Mouse (Mus musculus): Measurements from ENCODE around the gene Tagln2.

Tagln2 gene

DNA sequence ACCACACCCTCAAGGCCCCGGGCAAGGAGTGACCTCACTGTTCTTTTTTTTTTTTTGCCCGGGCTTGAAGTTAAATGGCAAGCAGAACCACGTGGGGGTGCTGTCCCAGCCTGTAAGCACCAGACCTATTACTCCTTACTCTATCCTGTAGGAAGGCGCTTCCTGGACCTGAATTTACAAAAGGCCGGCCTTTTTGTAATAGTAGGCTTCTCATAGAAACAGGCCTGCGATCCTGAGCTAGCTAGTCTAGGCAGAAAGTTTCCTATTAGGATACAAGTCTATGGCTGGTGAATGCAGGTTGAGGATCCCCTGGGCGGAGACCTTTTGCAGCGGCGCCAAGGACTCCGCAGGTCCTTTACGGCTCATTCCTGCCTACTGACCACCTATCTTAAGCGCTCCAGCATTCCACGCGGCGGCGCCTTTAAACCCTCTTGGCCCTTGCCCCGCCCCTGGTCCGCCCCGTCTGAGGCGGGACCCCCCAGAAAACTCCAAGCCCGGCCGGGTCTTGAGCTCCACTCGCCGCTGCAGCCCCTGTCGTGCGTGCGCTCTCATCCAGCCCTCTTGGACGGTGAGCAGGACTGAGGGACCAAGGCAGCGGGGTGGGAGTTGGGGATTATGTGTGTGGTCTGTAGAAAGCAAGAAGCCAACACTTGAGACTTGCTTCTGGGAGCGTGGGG lies at the start of gene Tagln2:
Gene Tagln2, plus strand, starts transcription at position 283 of the 677 bp plus-strand sequence.
- DNase-seq (ENCODE audit: low read depth, low spot score): peak; percentile 88

DNA sequence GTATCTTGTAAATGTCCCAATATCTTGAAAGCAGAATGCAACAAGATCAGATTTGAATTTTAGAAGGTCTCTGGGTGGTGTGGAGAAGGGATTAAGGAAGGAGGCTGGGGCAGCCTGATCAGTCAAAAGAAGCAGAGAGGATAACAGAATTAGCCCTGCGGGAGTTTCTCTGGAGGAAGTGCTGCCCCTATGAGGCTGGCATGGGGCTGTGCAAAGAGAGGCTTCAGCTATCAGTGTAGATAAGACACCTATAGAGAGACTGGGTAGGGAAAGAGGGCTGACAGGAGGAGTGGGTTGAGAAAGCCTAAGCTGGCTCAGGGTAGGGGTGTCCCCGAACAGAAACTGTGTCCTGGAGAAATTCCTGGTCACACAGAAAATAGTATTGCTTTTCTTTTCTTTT lies 49.6 kb upstream of the Tagln2 start:
- DNase-seq (ENCODE audit: low read depth, low spot score): peak; percentile 21

DNA sequence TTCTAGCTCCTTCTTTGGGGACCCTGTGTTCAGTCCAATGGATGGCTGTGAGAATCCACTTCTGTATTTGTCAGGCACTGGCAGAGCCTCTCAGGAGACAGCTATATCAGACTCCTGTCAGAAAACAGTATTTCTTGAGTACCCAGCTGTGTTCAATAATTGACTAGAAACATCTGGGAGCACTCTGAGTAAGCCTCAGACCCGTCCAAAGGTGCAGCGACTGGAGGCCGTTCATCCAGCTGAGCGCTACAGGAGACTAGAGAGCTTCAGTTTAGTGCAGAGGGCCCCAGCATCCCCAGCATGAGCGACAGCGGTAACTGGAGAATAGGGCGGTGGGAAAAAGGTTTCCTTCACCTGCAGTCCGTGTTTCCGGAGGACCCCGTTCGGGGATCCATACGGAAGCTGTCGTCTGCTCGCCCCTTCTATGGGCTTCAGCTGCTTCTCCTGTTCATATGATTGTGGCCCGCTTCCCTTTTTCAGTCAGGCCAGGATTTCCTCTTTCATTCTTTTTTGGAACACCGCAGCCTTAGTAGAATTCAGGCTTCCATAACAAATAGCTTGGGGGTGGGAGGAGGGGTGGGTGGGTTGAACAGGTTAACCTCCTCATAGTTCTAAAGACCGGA lies 48.9 kb upstream of the Tagln2 start:
- DNase-seq (ENCODE audit: low read depth, low spot score): no peak

DNA sequence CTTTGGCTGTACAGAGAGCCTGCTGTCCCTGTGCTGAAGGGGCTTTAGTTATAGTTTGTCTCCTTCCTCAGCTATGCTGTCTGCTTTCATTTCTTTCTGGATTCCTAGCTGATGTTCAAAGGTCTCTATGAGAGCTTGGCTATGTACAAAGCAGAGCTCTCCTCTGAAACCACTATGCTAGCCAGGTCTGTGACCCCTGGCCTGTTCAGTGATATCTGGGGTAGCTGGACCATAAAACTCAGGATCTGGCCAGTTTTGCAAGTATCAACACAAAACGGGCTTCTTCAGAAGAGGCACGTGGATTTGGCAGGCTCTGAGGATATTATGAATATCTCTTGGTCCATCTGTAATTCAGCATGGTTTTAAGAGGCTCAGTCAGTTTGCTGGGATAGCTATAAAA lies 46.9 kb upstream of the Tagln2 start:
- DNase-seq (ENCODE audit: low read depth, low spot score): no peak

DNA sequence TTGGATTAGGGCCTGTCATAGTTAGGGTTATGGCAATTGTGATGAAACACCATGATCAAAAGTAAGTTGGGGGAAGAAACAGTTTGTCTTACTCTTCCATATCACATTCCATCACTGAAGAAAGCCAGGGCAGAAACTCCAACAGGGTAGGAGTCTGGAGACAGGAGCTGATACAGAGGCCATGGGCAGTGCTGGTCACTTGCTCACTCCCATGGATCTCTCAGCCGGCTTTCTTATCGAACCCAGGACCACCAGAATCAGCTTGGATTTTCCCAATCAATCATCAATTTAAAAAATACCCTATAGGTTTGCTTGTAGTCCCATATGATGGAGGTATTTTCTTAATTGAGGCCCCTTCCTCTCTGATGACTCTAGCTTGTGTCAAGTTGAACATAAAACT lies 46.0 kb upstream of the Tagln2 start:
- DNase-seq (ENCODE audit: low read depth, low spot score): no peak

DNA sequence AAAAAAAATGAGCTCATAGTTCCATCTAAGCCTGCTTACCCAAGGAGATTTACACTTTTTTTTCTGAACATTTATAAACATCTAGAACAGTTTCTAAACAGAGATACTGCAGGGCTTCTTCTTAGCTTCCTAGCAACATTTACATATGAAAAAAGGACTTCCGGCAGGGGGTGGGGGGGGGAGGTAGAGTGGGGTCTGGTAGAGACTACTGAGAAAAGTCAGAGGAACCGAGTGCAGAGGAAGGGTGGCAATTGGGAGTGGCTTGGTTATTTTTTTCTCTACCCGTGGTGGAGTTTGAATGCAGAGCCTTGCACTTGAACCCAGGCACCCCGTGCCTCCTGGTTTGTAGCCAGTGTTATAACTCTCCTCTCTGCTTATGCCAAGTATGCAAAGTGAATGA lies 44.4 kb upstream of the Tagln2 start:
- DNase-seq (ENCODE audit: low read depth, low spot score): peak; percentile 19

DNA sequence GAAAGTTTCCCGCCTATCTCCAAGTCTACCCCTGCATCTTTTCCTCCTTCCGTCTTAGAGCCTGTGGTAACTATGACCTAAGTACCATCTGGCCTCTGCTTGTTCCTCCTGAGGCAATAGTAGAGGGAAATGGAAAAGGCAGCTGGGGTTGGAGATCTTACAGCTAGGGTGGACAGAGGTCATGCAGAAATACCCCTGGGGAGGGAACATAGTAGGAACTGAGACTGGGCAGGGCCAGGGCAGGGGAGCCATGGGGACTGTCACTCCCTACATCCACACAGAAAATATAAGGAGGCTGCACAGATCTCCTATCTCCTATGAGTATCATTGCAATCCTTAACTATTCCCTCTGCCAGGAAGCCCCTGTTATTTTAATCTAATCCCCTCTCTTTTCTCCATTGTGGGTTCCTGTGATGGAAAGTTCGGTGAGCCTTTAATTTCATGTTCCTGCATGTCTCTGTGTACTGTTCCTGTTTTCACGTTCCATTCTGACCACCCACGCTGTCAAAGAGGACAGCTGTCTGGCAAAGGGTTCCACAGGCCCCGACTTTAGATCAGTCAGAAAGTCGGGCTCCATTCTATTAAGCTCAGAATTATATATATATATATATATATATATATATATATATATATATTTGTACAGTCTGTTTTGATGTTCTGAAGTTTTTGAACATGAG lies 43.7 kb upstream of the Tagln2 start:
- DNase-seq (ENCODE audit: low read depth, low spot score): no peak

DNA sequence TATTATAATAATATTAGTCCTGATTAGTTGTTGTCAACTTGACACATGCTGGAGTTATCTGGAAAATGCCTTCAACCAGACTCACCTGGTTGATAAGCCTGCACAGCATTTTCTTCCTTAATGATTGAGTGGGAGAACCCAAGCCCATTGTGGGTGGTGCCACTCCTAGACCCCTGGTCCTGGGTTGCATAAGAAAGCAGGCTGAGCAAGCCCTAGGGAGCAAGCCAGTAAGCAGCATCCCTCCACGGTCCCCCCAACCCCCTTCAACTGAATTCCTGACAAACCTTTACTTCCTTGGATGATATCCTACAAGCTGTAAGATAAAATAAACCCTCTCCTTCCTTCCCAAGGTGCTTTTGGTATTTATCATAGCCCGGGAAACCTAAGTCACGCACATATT lies 42.7 kb upstream of the Tagln2 start:
- DNase-seq (ENCODE audit: low read depth, low spot score): no peak

DNA sequence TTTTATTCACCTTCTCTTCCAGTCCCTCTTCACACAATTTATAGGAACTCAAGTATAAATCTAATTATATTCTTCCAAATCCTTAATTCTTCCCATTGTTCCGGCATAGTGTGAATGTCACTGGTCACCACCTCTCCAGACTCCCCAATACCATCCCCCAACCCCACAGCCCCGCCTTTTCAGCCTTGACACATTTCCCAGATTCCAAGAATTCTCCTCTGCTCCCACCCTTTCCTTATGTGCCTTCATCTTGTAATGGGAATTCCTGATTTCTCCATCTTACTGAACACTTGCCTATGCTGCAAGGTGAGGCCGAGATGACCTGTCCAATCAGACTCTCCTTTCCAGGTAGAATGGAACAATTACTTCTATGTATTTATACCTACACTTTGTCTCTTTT lies 41.8 kb upstream of the Tagln2 start:
- DNase-seq (ENCODE audit: low read depth, low spot score): no peak

DNA sequence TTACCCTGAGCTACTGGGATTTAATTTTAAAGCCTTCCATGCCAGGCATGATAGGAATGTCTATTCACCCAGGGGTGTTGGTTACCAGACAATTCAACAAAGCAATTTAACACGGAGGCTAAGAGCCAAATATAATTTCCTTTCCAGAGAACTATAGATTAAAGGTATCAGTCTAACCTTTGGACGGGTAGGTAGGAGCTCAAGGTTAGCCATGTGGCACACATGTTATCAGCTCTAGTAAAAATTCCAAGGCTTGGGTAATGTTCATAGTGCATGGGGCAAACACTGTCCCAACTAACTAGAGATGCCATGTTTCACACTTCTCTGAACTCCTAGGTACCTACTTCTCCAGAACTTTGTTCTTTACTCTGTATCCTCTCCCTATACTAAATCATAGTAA lies 38.2 kb upstream of the Tagln2 start:
- DNase-seq (ENCODE audit: low read depth, low spot score): no peak

DNA sequence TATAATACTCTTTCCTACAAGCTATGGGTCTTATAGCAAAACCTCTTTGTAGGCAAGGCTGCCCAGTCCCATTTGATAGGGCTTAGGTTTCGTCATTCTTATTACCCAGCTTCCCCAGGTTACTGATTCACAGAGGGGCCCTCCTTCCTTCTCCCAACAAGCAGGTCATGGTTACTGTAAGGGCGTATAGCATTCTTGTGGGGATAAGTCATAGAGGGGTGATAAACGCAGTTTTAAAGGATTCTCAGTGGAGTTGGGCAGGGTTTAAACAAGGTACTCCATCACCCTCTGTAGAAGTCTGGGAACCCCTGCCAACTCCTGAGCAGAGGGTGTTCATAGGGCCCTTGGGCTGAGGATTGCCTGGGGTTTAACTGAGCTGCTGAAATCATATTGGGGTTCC lies 37.3 kb upstream of the Tagln2 start:
- DNase-seq (ENCODE audit: low read depth, low spot score): no peak

DNA sequence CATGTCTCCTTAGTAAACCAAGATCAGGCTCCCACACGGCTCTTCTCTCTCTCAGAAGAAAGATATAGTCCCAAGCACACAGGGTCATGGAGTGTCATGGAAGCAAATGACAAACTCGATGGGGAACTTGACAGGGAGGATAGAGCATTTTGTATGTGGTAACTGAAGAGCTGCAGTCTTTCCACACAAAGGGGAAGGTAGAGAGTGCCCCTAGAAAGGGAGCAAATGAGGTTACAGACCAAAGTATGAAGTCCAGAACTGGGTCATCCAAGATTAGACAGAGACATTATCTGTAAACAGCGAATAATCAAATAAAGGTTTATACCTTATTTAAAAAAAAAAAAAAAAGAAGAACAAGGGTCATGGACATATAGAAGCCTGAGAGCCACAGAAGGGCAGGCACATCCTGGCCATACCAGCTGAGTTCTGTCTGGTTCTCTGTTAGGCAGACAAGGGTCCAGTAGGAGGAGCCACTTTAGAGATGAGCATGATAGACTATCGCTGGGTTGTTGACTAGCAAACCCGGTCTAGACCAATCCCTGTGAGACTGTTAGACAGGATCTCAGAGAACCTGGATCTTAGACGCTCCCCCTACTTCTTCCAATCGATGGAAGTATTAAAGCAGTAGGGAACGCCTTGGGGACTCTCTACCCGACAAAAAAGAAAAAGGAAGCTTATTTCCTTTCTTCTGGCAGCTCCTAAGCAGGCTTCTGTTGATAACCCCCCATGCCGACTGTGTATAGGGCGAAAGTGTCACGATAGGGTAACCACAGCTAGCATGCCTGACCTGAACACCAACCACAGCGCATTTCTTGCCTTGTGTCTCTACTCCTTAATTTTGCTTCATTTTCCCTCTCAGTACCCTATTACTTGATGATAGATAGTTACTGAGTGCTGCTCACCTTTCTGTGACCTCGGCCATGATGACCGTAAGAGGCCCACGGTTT lies 36.2 kb upstream of the Tagln2 start:
- DNase-seq (ENCODE audit: low read depth, low spot score): no peak

DNA sequence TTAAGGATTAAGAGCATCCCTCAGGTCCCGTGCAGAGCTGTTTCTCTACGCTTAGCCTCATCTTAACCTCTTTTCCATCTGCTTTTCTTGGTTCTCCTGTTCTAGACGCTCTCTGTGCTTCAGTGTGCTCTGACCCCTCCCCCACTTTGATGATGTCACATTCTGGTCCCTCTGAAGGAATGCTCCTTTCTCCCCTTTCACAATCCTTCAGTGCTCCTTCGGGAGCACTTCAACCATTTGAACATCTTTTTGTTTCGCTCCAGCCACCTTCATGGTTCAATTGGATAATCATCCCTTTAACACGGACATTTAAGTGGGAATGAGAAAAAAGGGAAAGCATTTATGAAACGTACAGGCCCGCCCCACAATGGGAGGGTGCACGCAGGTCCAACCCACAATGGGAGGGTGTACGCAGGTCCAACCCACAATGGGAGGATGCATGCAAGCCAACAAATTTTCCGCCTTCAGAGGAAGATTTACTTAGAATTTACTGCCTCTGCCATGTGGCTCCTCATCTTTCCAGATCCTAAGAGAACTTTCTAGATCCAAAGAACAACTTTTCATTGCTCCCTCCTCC lies 31.5 kb upstream of the Tagln2 start:
- peak; percentile 83 for DNase-seq (ENCODE audit: low read depth, low spot score)

DNA sequence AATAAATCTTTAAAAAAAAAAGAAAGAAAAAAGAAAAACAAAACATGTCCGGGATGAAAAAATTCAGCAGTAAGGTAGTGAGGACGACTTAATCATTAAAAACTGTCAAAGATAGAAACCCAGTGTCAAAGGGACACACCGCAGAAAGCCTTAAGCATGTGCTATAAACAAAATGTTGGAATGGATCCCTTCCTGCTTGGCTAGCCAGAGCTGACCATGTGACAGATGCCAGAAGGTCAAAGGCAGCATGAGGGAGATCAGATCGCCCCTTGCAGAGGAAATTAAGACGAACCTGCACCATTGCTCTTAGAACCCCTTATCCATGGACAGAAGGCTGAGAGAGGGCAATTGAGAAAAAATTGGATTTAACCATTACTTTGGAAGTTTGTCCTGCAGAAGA lies 30.5 kb upstream of the Tagln2 start:
- DNase-seq (ENCODE audit: low read depth, low spot score): no peak

DNA sequence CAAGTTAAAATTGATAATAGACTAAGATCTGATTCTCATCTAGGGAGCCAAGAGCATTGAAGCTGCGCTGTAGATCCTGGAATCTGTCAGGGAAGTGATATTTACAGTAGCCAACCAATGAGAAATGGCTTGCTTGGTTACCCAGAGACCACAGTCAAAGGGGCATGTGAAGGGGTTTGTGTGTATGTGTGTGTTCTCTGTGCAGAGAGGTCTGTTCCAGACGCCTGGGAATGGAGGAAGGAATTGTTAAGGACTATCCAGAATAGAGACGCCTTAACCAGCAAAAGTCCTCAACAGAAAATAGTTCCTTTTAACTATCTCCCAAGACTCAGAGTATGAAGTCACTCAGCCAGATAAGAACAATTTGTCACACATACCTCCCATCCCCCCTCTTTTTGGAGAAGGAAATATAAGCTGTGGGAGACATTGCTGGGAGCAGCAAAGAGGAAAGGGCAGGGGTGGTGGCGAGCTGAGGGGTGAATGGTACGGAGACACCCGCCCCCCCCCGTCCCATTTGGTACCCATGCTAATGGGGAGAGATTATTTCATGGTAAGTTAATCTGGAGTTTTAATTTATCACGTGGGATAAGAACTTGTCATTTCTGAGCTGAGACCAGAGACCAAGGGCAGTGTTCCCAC lies 29.9 kb upstream of the Tagln2 start:
- DNase-seq (ENCODE audit: low read depth, low spot score): no peak

DNA sequence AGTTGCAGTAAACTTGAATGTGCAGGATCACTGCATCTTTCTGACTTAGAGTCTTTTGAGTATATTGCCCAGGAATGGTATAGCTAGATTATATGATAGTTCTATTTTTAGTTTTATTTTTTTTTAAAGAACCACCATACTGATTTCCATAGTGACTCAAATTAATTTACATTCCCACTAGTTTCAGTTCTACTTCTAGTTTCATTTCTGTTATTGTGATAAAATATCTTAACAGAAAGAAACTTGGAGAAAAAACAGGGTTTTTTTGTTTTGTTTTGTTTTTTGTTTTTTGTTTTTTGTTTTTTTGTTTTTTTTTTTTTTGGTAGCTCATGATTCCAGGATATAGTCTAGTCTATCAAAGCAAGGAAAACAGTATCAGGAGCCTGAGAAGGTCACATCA lies 26.9 kb upstream of the Tagln2 start:
- DNase-seq (ENCODE audit: low read depth, low spot score): peak; percentile 15

DNA sequence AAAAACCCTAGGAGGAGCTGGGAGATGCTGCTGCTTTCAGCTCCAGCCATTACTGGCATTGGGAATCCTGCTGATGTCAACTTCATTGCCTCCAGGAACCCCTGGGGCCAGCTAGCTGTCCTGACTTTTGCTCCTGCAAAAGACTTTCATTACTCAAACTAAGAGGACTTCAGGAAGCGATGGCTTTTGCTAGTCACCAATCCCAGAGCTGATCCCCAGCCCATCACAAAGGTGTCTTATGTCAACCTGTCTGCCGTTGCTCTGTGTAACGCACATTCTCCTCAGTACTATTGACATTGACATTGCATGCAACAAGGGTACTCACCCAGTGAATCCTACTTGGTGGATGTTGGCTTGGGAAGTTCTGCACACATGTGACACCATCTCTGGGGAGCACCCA lies 25.7 kb upstream of the Tagln2 start:
- DNase-seq (ENCODE audit: low read depth, low spot score): no peak

DNA sequence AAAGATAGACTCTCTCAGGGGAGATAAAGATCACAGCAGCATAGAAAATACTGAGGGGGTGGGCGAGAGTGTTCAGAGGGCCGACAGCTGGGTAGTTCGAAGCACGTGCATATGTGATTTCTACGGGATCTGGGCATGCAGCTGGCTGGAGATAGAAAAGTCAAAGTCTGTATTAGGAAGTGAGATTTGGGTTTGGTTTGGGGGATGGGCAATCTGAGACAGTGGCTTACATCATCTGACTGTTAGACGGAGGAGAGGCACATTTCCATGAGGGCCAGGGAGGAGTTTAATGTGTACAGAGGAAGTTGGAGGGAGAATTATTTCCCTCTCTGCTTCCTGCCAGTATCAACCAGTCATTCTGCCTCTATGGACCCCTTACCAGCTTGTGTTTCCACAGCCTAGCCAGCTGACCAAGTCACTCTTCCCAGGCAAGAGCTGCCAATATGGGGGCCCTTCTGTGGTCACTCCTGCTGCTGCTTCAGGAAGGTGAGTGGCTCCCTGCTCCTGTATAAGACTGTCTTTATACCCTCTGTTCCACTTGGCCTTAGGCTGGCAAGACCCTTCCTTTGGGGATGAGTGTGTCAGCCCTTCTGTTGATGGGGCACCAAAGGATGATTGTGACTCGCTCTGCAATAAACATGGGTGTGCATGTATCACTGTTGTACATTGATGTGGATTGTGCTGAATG lies 24.6 kb upstream of the Tagln2 start, which contains the start of gene Slamf9:
Gene Slamf9, plus strand, starts transcription at position 305 of the 688 bp plus-strand sequence.
- DNase-seq (ENCODE audit: low read depth, low spot score): peak; percentile 57

DNA sequence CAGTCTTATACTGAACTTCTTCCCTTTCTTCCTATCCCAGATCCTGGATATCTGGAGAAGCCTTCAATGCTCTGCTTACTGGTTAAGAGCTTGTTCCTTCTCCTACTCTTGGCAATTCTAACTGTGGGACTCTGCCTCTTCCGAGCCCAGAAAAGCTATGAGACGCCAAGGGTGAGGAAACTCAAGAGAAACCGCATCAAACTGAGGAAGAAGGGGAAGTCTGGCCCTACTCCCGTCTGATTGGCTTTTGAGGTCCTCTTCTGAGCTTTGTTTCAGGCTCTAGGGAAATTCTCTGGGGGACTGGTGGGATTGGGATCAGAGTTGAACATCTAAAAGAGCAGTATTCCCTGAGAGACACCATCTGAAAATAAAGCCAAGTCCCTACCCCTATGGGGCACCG lies 21.8 kb upstream of the Tagln2 start:
- DNase-seq (ENCODE audit: low read depth, low spot score): no peak

DNA sequence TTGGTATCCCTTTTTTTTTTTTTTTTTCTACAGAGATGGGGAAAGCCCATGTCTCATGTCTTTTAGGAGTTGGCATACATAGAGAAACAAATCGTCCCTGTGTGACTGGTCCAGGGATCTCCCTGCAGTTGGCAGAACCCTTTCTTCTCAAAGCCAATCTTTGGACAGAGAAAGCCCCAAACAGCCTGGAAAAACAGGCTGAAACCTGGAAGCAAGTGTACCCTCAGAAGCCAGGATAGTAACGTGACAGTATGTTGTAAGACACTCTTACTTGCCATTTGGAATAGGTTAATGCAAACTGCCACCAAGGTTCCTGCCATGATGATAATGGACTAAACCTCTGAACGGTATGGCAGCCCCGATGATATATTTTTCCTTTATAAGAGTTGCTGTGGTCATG lies 19.5 kb upstream of the Tagln2 start:
- DNase-seq (ENCODE audit: low read depth, low spot score): no peak
